Mouse (Mus musculus): ENCODE measurements at regions not wholly inside any gene's neighbourhood (a gene's known extent, or its start where the extent isn't known, plus 50 kb on each side); places are given as distances from the start of the nearest gene placed in this dataset.

DNA sequence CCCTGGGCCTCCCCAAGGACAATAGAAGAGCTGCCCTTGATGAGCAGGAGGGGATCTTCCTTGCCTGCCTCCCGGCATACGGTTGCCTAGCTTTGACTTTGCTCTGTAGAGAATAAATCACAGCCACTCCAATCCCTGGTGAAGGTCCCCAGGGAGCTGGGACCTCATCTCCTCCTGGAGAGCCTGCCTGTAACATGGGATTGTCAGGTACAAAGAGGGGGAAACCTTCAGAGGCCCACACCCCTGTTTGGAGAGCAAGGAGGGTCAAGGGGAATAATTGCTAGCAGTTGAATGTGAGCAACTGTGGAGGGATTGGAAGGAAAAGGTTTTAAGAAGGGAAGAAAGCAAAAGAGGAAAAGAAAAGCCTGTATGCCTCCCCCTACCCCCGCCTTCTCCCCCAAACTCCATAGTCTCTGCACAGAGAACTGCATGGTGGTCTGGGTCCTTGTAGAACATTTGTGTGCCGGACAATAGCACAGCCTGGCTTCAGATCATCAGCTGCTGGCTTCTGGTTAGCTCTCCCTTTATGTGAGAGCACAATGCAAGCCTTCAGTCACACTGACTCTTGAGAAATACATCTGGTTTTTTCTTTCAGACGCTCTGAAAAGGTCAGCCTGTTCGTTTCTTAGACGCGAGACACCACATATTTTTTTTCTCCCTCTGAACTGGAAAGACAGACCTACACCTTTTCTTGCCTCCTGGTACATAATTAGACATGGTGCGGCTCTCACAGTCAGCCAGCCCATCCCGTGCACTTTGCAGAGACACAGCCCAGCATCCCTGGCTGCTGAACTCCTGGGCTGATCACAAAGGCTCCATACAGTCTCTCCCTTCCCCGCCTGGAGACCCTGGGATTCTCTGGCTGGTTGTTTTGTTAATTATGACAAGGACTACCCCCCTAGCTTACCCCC lies 292.5 kb upstream of the Zfp462 start:
- TF ChIP-seq POLR2A (IDR thresholded peaks at IDR 0.05; ENCODE audit: control insufficient read depth in 1 of 2, insufficient read depth in 1 of 2, low read depth in 1 of 2, low read length in 2 of 2, poor library complexity in 1 of 2) (no peak), CTCF (IDR thresholded peaks at IDR 0.05 in 2 of 3, conservative IDR thresholded peaks at IDR 0.05 in 1 of 3; ENCODE audit: control insufficient read depth in 1 of 3, insufficient read depth in 1 of 3, low read depth in 2 of 3, low read length in 3 of 3, poor library complexity in 1 of 3, severe bottlenecking in 1 of 3) (no peak), EP300 (IDR thresholded peaks at IDR 0.05; ENCODE audit: low read depth in 1 of 2, low read length in 2 of 2) (no peak)
